Comparison of ENCODE assay signal across 10 mouse cellular contexts in the genomic region with DNA sequence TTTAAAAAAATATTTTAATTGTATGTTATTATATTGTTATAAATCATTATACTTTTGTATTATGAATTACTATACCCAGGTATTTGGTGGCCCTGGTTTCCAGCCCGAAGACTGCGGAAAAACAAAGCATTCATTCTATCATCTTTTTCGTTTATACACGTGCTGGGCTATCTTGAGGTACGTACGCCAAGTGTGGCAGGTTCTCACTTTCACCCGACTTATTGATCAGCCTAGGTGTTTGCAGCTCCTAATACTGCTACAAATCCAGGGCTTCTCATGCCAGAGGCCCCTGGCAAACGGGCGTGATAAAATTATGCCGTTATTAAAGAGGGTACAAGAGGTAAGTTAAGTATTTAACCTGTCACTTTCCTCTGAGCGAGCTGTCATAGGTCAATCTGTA.
DNase-seq lines count a peak whose midpoint lies in the region; ATAC-seq and TF ChIP-seq lines count a peak whose summit lies in the region.
"Had no signal": no experiment of that assay in that cellular context is flagged by ENCODE, and none has a peak within 500 bp of the region (broad histone marks: within the 10 kb centered on the region; RNA-seq: fewer than 3 reads in every experiment).

No protein-coding gene starts in this region.

- ATAC-seq in heart, embryonic 12.5 days (ENCODE audit: insufficient number of reproducible peaks, low FRiP score): no peak
- ATAC-seq in lung, postnatal 0 days: no peak
- ATAC-seq in hindbrain, embryonic 15.5 days (ENCODE audit: low FRiP score, low read depth): no peak
- ATAC-seq in neural tube, embryonic 13.5 days (ENCODE audit: low read depth): no peak
- ATAC-seq: inflammation-experienced regulatory T-cells, adult 6 months had no signal

- 0 out of 2 replicates have a peak overlapping the region, but pooled peaks have one; percentile 32 for H3K27ac ChIP-seq in heart, embryonic 12.5 days (ENCODE audit: poor library complexity, severe bottlenecking)
- 0 out of 2 replicates have a peak overlapping the region, but pooled peaks have one; percentile 16 for H3K27ac ChIP-seq in lung, postnatal 0 days (ENCODE audit: low read length)
- H3K27ac ChIP-seq in hindbrain, embryonic 15.5 days (replicated peaks): peak overlapping the region; percentile 47; the same call in 1 of the 2 replicates
- peak overlapping the region; percentile 80 for H3K27ac ChIP-seq in neural tube, embryonic 13.5 days (replicated peaks)
- H3K27ac ChIP-seq: stomach, embryonic 15.5 days had no signal

- no peak for DNase-seq in heart, postnatal 4 days
- no peak for DNase-seq in lung, postnatal 0 days (ENCODE audit: low spot score)
- no peak for DNase-seq in lung, postnatal 25 days (ENCODE audit: low spot score)
- DNase-seq in thymus, postnatal 4 days: no peak
- DNase-seq in layer of hippocampus, postnatal 25 days (ENCODE audit: extremely low spot score in 1 of 2, low spot score in 1 of 2): no peak

- no peaks in the 10 kb centered on the region for H3K9me3 ChIP-seq in heart, embryonic 12.5 days (replicated peaks)
- H3K9me3 ChIP-seq in lung, postnatal 0 days (ENCODE audit: low read length): no peaks in the 10 kb centered on the region
- no peaks in the 10 kb centered on the region for H3K9me3 ChIP-seq in hindbrain, embryonic 15.5 days
- H3K9me3 ChIP-seq in neural tube, embryonic 13.5 days: no peaks in the 10 kb centered on the region
- H3K9me3 ChIP-seq: stomach, embryonic 15.5 days had no signal

- no peak overlapping the region for H3K4me2 ChIP-seq in heart, embryonic 12.5 days
- 0 out of 2 replicates have a peak overlapping the region, but pooled peaks have one; percentile 2 for H3K4me2 ChIP-seq in lung, postnatal 0 days (replicated peaks; ENCODE audit: low read depth, low read length)
- 0 out of 2 replicates have a peak overlapping the region, but pooled peaks have one; percentile 6 for H3K4me2 ChIP-seq in hindbrain, embryonic 15.5 days
- 0 out of 2 replicates have a peak overlapping the region, but pooled peaks have one; percentile 30 for H3K4me2 ChIP-seq in neural tube, embryonic 13.5 days
- H3K4me2 ChIP-seq: stomach, embryonic 15.5 days had no signal

- H3K4me1 ChIP-seq in heart, embryonic 12.5 days (replicated peaks): peaks cover 8% of the 10 kb centered on the region
- no peaks in the 10 kb centered on the region for H3K4me1 ChIP-seq in lung, postnatal 0 days (ENCODE audit: insufficient read depth, low read depth, low read length)
- peaks cover 20% of the 10 kb centered on the region for H3K4me1 ChIP-seq in hindbrain, embryonic 15.5 days (replicated peaks)
- peaks cover 16% of the 10 kb centered on the region for H3K4me1 ChIP-seq in neural tube, embryonic 13.5 days (replicated peaks)
- H3K4me1 ChIP-seq: stomach, embryonic 15.5 days had no signal

- H3K9ac ChIP-seq in heart, embryonic 12.5 days: no peak overlapping the region
- H3K9ac ChIP-seq in lung, postnatal 0 days (replicated peaks; ENCODE audit: low read depth): no peak overlapping the region
- H3K9ac ChIP-seq in hindbrain, embryonic 15.5 days: no peak overlapping the region
- H3K9ac ChIP-seq in neural tube, embryonic 13.5 days: 0 out of 2 replicates have a peak overlapping the region, but pooled peaks have one; percentile 41
- H3K9ac ChIP-seq: stomach, embryonic 15.5 days had no signal

- no peaks in the 10 kb centered on the region for H3K36me3 ChIP-seq in heart, embryonic 12.5 days
- no peaks in the 10 kb centered on the region for H3K36me3 ChIP-seq in lung, postnatal 0 days (ENCODE audit: insufficient read depth, low read length)
- no peaks in the 10 kb centered on the region for H3K36me3 ChIP-seq in hindbrain, embryonic 15.5 days
- no peaks in the 10 kb centered on the region for H3K36me3 ChIP-seq in neural tube, embryonic 13.5 days
- H3K36me3 ChIP-seq: stomach, embryonic 15.5 days had no signal

- no peak overlapping the region for H3K4me3 ChIP-seq in heart, embryonic 12.5 days
- no peak overlapping the region for H3K4me3 ChIP-seq in lung, postnatal 0 days (ENCODE audit: low read depth, low read length)
- no peak overlapping the region for H3K4me3 ChIP-seq in hindbrain, embryonic 15.5 days
- H3K4me3 ChIP-seq in neural tube, embryonic 13.5 days: no peak overlapping the region
- H3K4me3 ChIP-seq: stomach, embryonic 15.5 days had no signal

- TF ChIP-seq EP300 in lung, postnatal 0 days (IDR thresholded peaks at IDR 0.05): no peak

- WGBS in heart, embryonic 12.5 days: 87% methylated on average over 11 of the region's 11 CpGs
- 62% methylated on average over 11 of the region's 11 CpGs for WGBS in lung, postnatal 0 days
- 73% methylated on average over 11 of the region's 11 CpGs for WGBS in hindbrain, embryonic 15.5 days
- WGBS in neural tube, embryonic 13.5 days: 77% methylated on average over 11 of the region's 11 CpGs

- no peaks in the 10 kb centered on the region for H3K27me3 ChIP-seq in heart, embryonic 12.5 days (replicated peaks)
- no peaks in the 10 kb centered on the region for H3K27me3 ChIP-seq in lung, postnatal 0 days (replicated peaks; ENCODE audit: insufficient read depth, low read length)
- H3K27me3 ChIP-seq in hindbrain, embryonic 15.5 days: peaks cover 27% of the 10 kb centered on the region
- peaks cover 61% of the 10 kb centered on the region for H3K27me3 ChIP-seq in neural tube, embryonic 13.5 days
- H3K27me3 ChIP-seq: stomach, embryonic 15.5 days had no signal

- TF ChIP-seq CTCF in lung, postnatal 0 days (IDR thresholded peaks at IDR 0.05): no peak

Comparison
In these comparisons a context has a peak if more than half of its experiments do, and no peak if none do; other contexts are left out.
1. H3K27ac ChIP-seq: peak in every context shown above with its lines; median percentile 80 in neural tube, embryonic 13.5 days; 47 in hindbrain, embryonic 15.5 days; 32 in heart, embryonic 12.5 days; 16 in lung, postnatal 0 days.